Mouse (Mus musculus) intestine, embryonic 14.5 days (tissue): ENCODE measurements around the gene Arl4d. TPM values are rescaled to one million over a fixed set of nuclear protein-coding genes. Genes with fewer than 3 reads are reported as not detected.
"Not testable (repeated sequence)": the region's sequence is repeated elsewhere in the genome, so short reads cannot be mapped to it uniquely, and the experiment has no call there.

Source experiments
- ATAC-seq: fragments of 200-750 bp; cut with Nextera tagmentation; replicated peaks from 2 replicates; pipeline ENCODE4 v1.8.0; 2017; ENCODE audit warnings: low read depth, moderate number of reproducible peaks, moderate TSS enrichment, moderate library complexity; ENCODE audit not compliant: low FRiP score, low TSS enrichment
- DNase-seq: peaks from one replicate; pipeline ENCODE4 v3.0.0-alpha.2; 2018; ENCODE audit warnings: low spot score
- H3K27ac ChIP-seq: fragments of 300-500 bp; sonication (generic); 2 replicates; pipeline ENCODE4 v1.5.1; 2014; ENCODE audit warnings: low read depth, mild to moderate bottlenecking, control low read depth
- H3K27me3 ChIP-seq: fragments of 300-500 bp; sonication (generic); replicated peaks from 2 replicates; pipeline ENCODE4 v1.6.1; 2014; ENCODE audit warnings: low read length, control low read depth; ENCODE audit not compliant: control insufficient read depth, insufficient read depth
- H3K36me3 ChIP-seq: fragments of 300-500 bp; sonication (generic); 2 replicates; pipeline ENCODE4 v1.6.1; 2014; ENCODE audit warnings: low read length, control low read depth; ENCODE audit not compliant: control insufficient read depth, insufficient read depth
- H3K4me1 ChIP-seq: fragments of 300-500 bp; sonication (generic); replicated peaks from 2 replicates; pipeline ENCODE4 v1.6.1; 2014; ENCODE audit warnings: low read length, control low read depth, mixed read lengths; ENCODE audit not compliant: control insufficient read depth, insufficient read depth
- H3K4me2 ChIP-seq: fragments of 300-500 bp; sonication (generic); 2 replicates; pipeline ENCODE4 v1.6.1; 2014; ENCODE audit warnings: low read length
- H3K4me3 ChIP-seq: fragments of 300-500 bp; sonication (generic); 2 replicates; pipeline ENCODE4 v1.5.1; 2014; ENCODE audit warnings: low read depth, low read length, control low read depth, mixed read lengths
- H3K9ac ChIP-seq: fragments of 300-500 bp; sonication (generic); 2 replicates; pipeline ENCODE4 v1.6.1; 2014; ENCODE audit warnings: mild to moderate bottlenecking, low read length
- H3K9me3 ChIP-seq: fragments of 300-500 bp; sonication (generic); 2 replicates; pipeline ENCODE4 v1.6.1; 2016; ENCODE audit warnings: low read length, control low read depth; ENCODE audit not compliant: control insufficient read depth
- WGBS: fragments of 180-500 bp; shearing (Covaris S2); extraction: QIAGEN DNeasy Blood & Tissue Kit; methylation state at CpG from one replicate; pipeline ENCODE4 v1.1.7; 2014; 5-methylcytosine and 5-hydroxymethylcytosine counted together
- polyA plus RNA-seq: library from polyadenylated mRNA; unstranded; fragments of >200 nt; fragmentation: Nextera tagmentation; extraction: Ambion mirVana; gene quantifications from 2 replicates; pipeline ENCODE4 v1.2.1, GENCODE M21; 2014

The Arl4d gene
- polyA plus RNA-seq, 1 experiment from 2014 or later = 8.3 TPM

DNA sequence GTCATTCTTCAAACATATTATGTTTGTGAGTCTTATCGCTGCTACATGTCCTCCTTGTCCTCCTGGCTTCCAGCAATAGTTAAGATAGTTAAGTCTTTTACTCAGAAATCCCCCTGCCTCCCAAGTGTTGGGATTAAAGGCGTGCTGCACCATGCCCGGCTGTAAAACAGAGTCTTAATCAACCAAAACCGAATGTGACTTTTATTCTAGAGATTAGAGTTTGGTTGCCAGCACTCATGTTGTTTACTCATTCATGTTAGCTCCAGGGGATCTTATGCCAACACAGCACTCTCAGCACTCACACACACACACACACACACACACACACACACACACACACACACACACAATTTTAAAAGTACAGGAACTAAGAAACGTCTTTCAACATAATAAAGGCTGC, 22.4 kb upstream of the Arl4d start:
- H3K9ac ChIP-seq = no peak overlapping the region
- H3K27me3 ChIP-seq = no peaks in the 10 kb centered on the region
- no peaks in the 10 kb centered on the region for H3K9me3 ChIP-seq
- ATAC-seq = no peak
- H3K27ac ChIP-seq = no peak overlapping the region
- no peak overlapping the region for H3K4me3 ChIP-seq
- peaks cover 3% of the 10 kb centered on the region; the same call in 1 of the 2 replicates for H3K4me1 ChIP-seq
- DNase-seq = no peak
- WGBS = 52% methylated on average over 5 of the region's 5 CpGs
- no peaks in the 10 kb centered on the region for H3K36me3 ChIP-seq
- H3K4me2 ChIP-seq = no peak overlapping the region

DNA sequence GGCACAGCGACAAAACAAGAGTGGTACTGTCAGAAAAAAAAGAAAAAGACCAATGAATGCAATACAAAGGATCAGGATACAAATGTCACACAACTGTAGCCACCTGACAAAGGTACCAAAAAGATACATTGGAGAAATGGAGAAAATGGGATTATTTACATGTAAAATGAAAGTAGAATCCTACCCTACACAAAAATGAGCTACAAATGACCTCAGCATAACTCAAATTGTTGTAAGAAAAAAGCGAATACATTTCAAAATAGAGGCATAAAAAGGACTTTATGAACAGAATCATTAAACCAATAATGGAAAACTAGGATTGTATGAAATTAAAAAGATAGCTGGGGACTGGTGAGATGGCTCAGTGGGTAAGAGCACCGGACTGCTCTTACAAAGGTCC, 20.8 kb upstream of the Arl4d start:
- Histone ChIP-seq H3K4me3 (no peak overlapping the region), H3K27me3 (no peaks in the 10 kb centered on the region), H3K27ac (no peak overlapping the region), H3K4me1 (peaks cover 3% of the 10 kb centered on the region; the same call in 1 of the 2 replicates), H3K36me3 (no peaks in the 10 kb centered on the region), H3K9me3 (no peaks in the 10 kb centered on the region), H3K9ac (no peak overlapping the region), H3K4me2 (no peak overlapping the region)
- no peak for ATAC-seq
- no peak for DNase-seq
- WGBS = 58% methylated on average over 3 of the region's 3 CpGs

DNA sequence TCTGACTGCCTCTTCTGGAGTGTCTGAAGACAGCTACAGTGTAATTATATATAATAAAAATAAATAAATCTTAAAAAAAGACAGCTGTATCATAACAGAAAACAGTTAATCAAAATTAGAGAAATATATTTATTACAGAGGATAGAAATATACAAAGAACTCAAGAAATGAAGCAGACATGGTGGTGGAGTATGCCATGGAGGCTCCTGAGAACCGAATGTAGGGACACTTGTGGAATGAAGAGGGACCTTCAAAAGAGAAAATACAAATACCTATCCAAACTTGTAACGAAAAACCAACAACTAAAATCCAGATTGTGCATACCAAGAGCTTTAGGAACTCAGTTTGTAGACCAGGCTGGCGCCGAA, 20.3 kb upstream of the Arl4d start:
- not testable (repeated sequence) for H3K4me1 ChIP-seq, ATAC-seq, H3K36me3 ChIP-seq, DNase-seq, H3K9me3 ChIP-seq, H3K4me2 ChIP-seq, H3K27me3 ChIP-seq, H3K4me3 ChIP-seq, H3K9ac ChIP-seq, H3K27ac ChIP-seq
- 0% methylated on average over 4 of the region's 4 CpGs for WGBS

DNA sequence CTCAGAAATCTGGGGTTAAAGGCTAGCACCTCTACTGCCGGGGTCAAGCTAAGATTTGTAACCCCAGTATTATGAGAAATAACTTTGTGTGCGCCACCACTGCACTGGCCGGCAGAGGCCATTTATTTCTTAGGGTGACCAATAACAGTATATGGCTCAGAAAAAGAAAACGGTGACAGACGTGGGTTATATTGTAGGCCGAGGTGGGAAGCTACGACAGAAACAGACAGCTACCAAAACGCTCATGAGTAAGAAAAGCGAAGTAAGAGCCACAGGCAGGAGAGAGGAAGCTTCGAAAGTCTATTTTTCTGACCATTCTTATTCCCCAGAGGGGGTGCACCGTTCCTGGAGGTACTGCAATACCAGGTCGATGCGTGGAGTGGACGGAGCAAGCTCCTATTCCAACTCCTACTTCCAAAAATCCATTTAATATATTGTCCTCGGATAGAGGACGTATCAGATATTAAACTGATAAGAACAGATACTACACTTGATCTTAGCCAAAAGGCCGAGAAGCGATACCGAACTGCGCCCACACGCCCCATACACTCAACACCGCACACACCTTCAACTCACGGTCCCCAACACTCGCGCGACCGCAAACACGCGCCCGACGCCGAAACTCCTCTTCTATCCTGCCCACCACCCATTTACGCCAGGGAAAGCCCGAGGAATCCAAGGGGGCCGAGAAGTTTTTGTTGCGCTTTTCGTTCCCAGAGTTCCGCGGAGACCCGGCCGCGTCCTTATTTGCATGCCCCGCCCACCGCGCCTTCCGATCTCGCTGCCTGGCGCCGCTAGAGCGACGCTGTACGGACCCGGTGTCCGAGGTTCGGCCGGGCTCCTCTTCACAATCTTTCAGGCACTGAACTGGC, 19.7 kb upstream of the Arl4d start:
- not testable (repeated sequence) for H3K9me3 ChIP-seq, H3K36me3 ChIP-seq, H3K27me3 ChIP-seq, H3K4me1 ChIP-seq
- Histone ChIP-seq H3K4me3 (peak overlapping the region; percentile 18; the same call in 1 of the 2 replicates), H3K4me2 (peak overlapping the region; percentile 46), H3K9ac (peak overlapping the region; percentile 43), H3K27ac (peak overlapping the region; percentile 92)
- DNase-seq (peak; percentile 92), ATAC-seq (peak; percentile 82)
- under 1% methylated on average over 42 of the region's 56 CpGs for WGBS

DNA sequence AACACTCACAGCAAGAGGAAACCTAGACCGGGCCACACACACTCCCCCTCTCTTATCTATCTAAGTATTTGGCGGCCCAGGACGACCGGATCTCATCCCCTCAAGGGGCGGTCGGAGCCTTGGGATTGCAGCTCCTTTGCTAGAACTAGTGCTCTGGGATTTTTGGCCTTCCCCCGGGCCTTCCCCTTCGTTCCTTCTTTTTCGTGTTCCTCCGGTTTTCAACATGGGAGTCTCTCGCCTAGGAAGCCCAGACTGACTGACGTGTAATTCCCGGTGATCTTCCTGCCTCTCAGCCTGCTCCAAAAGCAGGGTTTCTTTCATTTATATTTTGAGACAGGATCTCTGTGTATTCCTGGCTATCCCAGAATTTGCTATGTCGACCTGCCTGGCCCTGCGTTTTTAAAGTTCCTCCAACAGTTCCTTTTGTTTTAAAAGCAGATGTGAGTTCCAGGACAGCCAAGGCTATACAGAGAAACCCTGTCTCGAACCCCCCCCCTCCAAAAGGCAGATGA, 19.0 kb upstream of the Arl4d start:
- H3K27me3 ChIP-seq, H3K4me1 ChIP-seq, H3K9me3 ChIP-seq, H3K36me3 ChIP-seq, ATAC-seq: not testable (repeated sequence)
- Histone ChIP-seq H3K4me2 (peak overlapping the region; percentile 46), H3K27ac (peak overlapping the region; percentile 92), H3K9ac (peak overlapping the region; percentile 43), H3K4me3 (peak overlapping the region; percentile 18; the same call in 1 of the 2 replicates)
- WGBS = 13% methylated on average over 13 of the region's 16 CpGs
- DNase-seq = peak; percentile 66

DNA sequence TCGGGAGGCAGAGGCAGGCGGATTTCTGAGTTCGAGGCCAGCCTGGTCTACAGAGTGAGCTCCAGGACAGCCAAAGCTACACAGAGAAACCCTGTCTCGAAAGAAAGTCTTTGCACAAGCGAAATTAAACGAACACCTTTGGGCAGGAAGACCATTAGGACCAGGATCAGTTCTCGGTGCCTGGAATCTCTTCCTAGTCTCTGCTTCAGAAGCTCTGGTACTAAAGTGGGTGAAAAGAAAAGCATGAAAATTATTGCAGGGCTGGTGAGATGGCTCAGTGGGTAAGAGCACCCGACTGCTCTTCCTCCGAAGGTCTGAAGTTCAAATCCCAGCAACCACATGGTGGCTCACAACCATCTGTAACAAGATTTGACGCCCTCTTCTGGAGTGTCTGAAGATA, 18.2 kb upstream of the Arl4d start:
- whole genome bisulfite sequencing = 91% methylated on average over 10 of the region's 10 CpGs

DNA sequence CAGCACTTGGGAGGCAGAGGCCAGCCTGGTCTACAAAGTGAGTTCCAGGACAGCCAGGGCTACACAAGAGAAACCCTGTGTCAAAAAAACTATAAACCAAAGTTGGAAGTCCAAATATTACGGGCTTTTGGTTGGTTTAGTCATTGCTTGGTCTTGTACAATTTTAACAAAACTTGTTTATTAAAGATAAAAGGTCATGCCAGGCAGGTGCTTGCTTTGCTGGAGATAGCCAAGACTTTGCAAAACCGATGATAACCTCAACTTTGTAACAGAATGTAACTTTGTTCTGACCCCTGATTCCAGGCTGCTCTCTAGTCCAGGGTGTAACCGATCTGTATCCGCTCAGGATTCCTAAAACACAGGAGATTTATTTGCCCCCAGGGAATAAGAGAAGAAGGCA, 9.0 kb upstream of the Arl4d start:
- 79% methylated on average over 4 of the region's 4 CpGs for WGBS
- ATAC-seq (no peak), DNase-seq (no peak)
- no peak overlapping the region for H3K27ac ChIP-seq
- H3K27me3 ChIP-seq = no peaks in the 10 kb centered on the region
- no peak overlapping the region for H3K4me3 ChIP-seq
- H3K4me2 ChIP-seq = no peak overlapping the region
- no peak overlapping the region for H3K9ac ChIP-seq
- H3K36me3 ChIP-seq = no peaks in the 10 kb centered on the region
- H3K4me1 ChIP-seq = no peaks in the 10 kb centered on the region
- no peaks in the 10 kb centered on the region for H3K9me3 ChIP-seq

More for the DNA sequence above, 18.2 kb upstream of the Arl4d start:
- not testable (repeated sequence) for H3K4me1 ChIP-seq, H3K4me3 ChIP-seq, H3K27me3 ChIP-seq, H3K36me3 ChIP-seq, DNase-seq, H3K9me3 ChIP-seq, ATAC-seq, H3K9ac ChIP-seq, H3K4me2 ChIP-seq
- H3K27ac ChIP-seq = peak overlapping the region; percentile 92; the same call in 1 of the 2 replicates

DNA sequence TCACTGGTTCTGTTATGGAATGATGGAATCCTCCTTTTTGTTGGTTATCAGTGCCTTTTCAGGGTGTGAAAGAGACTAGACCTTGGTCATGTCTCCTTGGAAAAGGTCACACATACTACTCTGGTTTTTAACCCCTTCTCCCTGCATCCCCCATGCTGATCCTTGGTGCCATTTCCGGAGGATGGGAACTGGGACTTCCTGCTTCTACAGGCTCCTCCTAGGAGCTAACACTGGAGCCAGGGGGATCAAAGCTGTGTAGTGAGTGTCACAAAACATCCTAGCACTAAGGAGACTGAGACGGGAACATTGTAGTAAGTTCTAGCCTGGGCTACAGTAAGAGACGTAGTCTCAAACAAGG, 7.8 kb upstream of the Arl4d start:
- peak overlapping the region; percentile 97 for H3K27ac ChIP-seq
- 3% methylated on average over 3 of the region's 3 CpGs for WGBS
- no peaks in the 10 kb centered on the region for H3K27me3 ChIP-seq
- peak overlapping the region; percentile 41 for H3K4me2 ChIP-seq
- H3K4me3 ChIP-seq = peak overlapping the region; percentile 25
- H3K4me1 ChIP-seq = no peaks in the 10 kb centered on the region
- DNase-seq (no peak), ATAC-seq (no peak; the same call in 1 of the 2 replicates)
- H3K36me3 ChIP-seq = no peaks in the 10 kb centered on the region
- no peaks in the 10 kb centered on the region for H3K9me3 ChIP-seq
- peak overlapping the region; percentile 69; the same call in 1 of the 2 replicates for H3K9ac ChIP-seq
